Mouse (Mus musculus): ENCODE data around the gene Socs2. TPM values are rescaled to one million over a fixed set of nuclear protein-coding genes. Genes with fewer than 3 reads are reported as not detected.

The Socs2 gene
- 20.8 TPM for polyA plus RNA-seq (2015; fragmentation: Illumina TruSeq; extraction: RNeasy Lipid Tissue Mini Kit (QIAGEN cat#74804); ENCODE audit: low read depth, low replicate concordance)

GRCm38 (mm10) chr10:95416685-95417495 lies at the start of gene Socs2:
Gene Socs2 (minus strand): TSS chr10:95417180.

Other genes with a start within 250 kb of the Socs2 start
- 7.9 TPM for gene Cradd, start 93.0 kb downstream of the Socs2 start, polyA plus RNA-seq (2015; fragmentation: Illumina TruSeq; extraction: RNeasy Lipid Tissue Mini Kit (QIAGEN cat#74804); ENCODE audit: low read depth, low replicate concordance)
- gene Mrpl42, start 84.8 kb upstream of the Socs2 start, polyA plus RNA-seq (2015; fragmentation: Illumina TruSeq; extraction: RNeasy Lipid Tissue Mini Kit (QIAGEN cat#74804); ENCODE audit: low read depth, low replicate concordance), result 216 TPM
- 259 TPM for gene Ube2n, start 98.0 kb upstream of the Socs2 start, polyA plus RNA-seq (2015; fragmentation: Illumina TruSeq; extraction: RNeasy Lipid Tissue Mini Kit (QIAGEN cat#74804); ENCODE audit: low read depth, low replicate concordance)
- gene Nudt4, start 147.0 kb upstream of the Socs2 start, polyA plus RNA-seq (2015; fragmentation: Illumina TruSeq; extraction: RNeasy Lipid Tissue Mini Kit (QIAGEN cat#74804); ENCODE audit: low read depth, low replicate concordance), result 161 TPM

Data from brain, adult 10 weeks (tissue).